Mouse (Mus musculus): Measurements from ENCODE around the gene Arhgap33. TPM values are rescaled to one million over a fixed set of nuclear protein-coding genes. Genes with fewer than 3 reads are reported as not detected.
"Not testable (repeated sequence)": the region's sequence is repeated elsewhere in the genome, so short reads cannot be mapped to it uniquely, and the experiment has no call there.

The Arhgap33 gene
- polyA plus RNA-seq, 1 experiment from 2014 or later: 110 TPM

DNA sequence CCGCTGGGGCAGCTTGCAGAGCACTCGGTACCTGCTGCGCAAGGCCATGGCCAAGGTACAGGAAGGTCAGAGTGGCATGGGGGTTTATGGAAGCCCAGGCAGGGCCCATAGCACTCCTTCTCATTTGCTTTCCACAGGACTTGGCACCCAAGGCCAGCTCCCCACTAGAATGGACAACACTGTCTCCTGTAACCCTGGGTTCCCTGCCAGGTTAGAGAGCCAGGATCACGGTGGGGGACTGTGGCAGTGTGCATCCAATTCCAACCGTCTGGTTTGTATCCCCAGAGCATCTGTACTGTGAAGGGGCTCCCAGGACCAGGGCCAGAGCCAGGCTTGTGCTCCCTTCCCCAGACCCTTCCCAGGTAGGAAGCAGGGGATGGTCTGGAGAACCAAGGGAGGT is 14.0 kb downstream of the Arhgap33 start:
- H3K4me1 ChIP-seq (ENCODE audit: control insufficient read depth, insufficient read depth, low read length): no peaks in the 10 kb centered on the region
- 80% methylated on average over 5 of the region's 5 CpGs for WGBS
- H3K9ac ChIP-seq (replicated peaks; ENCODE audit: low read depth, low read length): no peak overlapping the region
- peaks cover 32% of the 10 kb centered on the region for H3K36me3 ChIP-seq (ENCODE audit: control insufficient read depth, insufficient read depth, low read length)
- ATAC-seq (ENCODE audit: low read depth): peak; percentile 10; the same call in 1 of the 2 replicates
- no peak overlapping the region for H3K27ac ChIP-seq (ENCODE audit: low read depth, low read length)
- H3K27me3 ChIP-seq (ENCODE audit: control insufficient read depth, insufficient read depth, low read length): no peaks in the 10 kb centered on the region
- H3K9me3 ChIP-seq (ENCODE audit: control insufficient read depth, low read length): no peaks in the 10 kb centered on the region
- H3K4me2 ChIP-seq (ENCODE audit: low read depth, low read length): no peak overlapping the region
- H3K4me3 ChIP-seq (ENCODE audit: low read depth, low read length): no peak overlapping the region

DNA sequence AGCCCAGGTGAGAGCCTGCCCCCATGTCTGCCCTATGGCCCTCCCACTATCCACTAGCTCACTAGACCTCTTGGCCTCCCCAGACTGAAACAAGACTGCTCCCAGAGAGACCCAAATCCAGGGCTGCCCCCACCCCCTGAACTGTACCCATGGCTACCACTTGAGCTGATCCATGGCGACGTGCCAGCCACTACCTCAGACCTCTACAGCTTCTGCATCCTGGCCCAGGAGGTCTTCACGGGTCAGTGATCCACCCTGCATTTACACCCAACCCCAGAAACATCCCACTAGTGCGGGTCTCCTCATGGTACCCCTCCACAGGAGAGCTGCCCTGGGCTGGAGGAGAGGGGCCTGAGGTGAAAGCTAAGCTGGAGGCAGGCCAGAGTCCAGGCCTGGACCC is 14.5 kb downstream of the Arhgap33 start:
- Histone ChIP-seq H3K4me2 (ENCODE audit: low read depth, low read length) (no peak overlapping the region), H3K9ac (replicated peaks; ENCODE audit: low read depth, low read length) (no peak overlapping the region), H3K27me3 (ENCODE audit: control insufficient read depth, insufficient read depth, low read length) (no peaks in the 10 kb centered on the region), H3K36me3 (ENCODE audit: control insufficient read depth, insufficient read depth, low read length) (peaks cover 28% of the 10 kb centered on the region), H3K4me1 (ENCODE audit: control insufficient read depth, insufficient read depth, low read length) (no peaks in the 10 kb centered on the region), H3K9me3 (ENCODE audit: control insufficient read depth, low read length) (no peaks in the 10 kb centered on the region), H3K27ac (ENCODE audit: low read depth, low read length) (no peak overlapping the region), H3K4me3 (ENCODE audit: low read depth, low read length) (no peak overlapping the region)
- ATAC-seq (ENCODE audit: low read depth): 0 out of 2 replicates have a peak, but pooled peaks have one; percentile 15
- WGBS: 76% methylated on average over 4 of the region's 4 CpGs

DNA sequence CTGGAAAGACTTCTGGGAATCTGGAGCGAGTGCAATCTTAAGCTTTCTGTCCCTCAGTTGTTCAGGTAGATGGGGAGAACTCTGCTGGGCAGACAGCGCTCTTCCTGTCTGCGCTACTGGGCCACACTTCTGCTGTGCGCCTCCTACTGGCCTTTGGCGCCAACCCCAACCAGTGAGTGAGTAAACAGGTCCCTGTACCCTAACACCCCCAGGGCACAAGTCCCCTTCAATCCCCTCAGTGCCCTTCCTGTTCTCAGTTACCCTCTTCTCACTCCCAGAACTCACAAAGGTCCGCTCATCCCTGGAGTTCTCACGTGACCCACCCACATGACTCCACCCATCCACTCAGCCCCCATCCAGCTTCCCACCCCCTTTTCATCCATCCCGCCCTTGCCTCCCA is 16.5 kb downstream of the Arhgap33 start:
- H3K27me3 ChIP-seq (ENCODE audit: control insufficient read depth, insufficient read depth, low read length): no peaks in the 10 kb centered on the region
- no peak overlapping the region for H3K27ac ChIP-seq (ENCODE audit: low read depth, low read length)
- H3K4me3 ChIP-seq (ENCODE audit: low read depth, low read length): no peak overlapping the region
- H3K4me1 ChIP-seq (ENCODE audit: control insufficient read depth, insufficient read depth, low read length): no peaks in the 10 kb centered on the region
- H3K36me3 ChIP-seq (ENCODE audit: control insufficient read depth, insufficient read depth, low read length): peaks cover 9% of the 10 kb centered on the region
- no peak overlapping the region for H3K9ac ChIP-seq (replicated peaks; ENCODE audit: low read depth, low read length)
- no peak overlapping the region for H3K4me2 ChIP-seq (ENCODE audit: low read depth, low read length)
- H3K9me3 ChIP-seq (ENCODE audit: control insufficient read depth, low read length): no peaks in the 10 kb centered on the region
- 42% methylated on average over 8 of the region's 8 CpGs for WGBS
- ATAC-seq (ENCODE audit: low read depth): no peak

DNA sequence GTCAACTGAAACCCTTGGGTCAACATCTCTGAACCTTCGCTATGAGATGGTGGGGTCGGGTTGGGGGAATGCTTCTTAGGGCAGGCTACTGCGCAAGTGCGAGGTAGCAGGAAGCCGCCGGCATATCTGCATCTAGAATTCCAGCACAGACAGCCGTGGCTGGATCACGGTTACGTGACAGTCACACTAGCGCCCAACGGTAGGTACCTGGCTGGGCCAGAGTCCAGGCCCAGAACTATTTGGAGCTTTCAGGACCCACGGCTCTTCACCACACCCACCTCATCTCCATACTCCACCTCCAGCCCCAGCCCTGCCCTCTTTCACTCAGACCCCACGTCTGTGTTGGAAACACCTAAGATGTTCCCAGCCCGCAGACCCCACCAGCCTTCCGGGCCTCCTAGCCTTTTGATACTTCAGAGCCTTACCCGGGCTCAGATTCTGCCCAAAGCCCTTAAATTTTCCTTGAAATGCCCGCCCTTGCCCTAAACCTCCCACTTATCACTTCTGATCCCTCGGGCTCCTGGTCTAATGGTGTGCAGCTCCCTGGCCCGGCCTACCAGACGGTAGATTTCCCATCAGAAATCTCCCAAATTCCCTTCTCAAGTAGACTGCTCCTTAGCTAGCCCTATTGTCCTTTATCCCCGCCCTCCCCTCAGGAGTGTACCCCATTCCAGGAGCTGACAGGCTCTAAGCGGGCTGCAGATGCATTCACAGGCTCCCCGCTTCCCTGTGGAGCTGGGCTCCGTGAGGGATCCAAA is 19.7 kb downstream of the Arhgap33 start:
- no peak overlapping the region for H3K27ac ChIP-seq (ENCODE audit: low read depth, low read length)
- H3K4me2 ChIP-seq (ENCODE audit: low read depth, low read length): no peak overlapping the region
- 64% methylated on average over 24 of the region's 24 CpGs for WGBS

DNA sequence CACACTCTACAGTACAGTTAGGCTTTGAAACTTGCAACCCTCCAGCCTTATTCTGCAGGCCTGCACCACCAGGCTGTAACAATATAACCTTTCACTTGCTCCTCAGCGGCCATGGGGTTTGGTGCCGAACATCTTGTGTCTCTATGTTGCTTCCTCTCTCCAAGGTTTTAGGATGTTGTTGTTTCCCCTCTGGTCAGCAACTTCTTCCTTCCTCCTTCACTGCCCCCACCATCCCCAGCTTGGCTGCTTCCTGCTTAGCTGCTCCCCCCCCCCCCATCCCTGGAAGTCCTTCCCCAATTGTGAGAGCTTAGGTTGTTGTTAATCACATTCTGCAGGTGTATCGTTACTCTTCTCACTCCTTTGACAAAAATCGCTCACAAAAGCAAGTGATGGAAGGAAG is 26.8 kb downstream of the Arhgap33 start:
- no peak overlapping the region for H3K27ac ChIP-seq (ENCODE audit: low read depth, low read length)
- H3K27me3 ChIP-seq (ENCODE audit: control insufficient read depth, insufficient read depth, low read length): no peaks in the 10 kb centered on the region
- ATAC-seq (ENCODE audit: low read depth): no peak
- no peak overlapping the region for H3K9ac ChIP-seq (replicated peaks; ENCODE audit: low read depth, low read length)
- no peaks in the 10 kb centered on the region for H3K4me1 ChIP-seq (ENCODE audit: control insufficient read depth, insufficient read depth, low read length)
- no peaks in the 10 kb centered on the region for H3K9me3 ChIP-seq (ENCODE audit: control insufficient read depth, low read length)
- no peaks in the 10 kb centered on the region for H3K36me3 ChIP-seq (ENCODE audit: control insufficient read depth, insufficient read depth, low read length)
- no peak overlapping the region for H3K4me3 ChIP-seq (ENCODE audit: low read depth, low read length)
- WGBS: 79% methylated on average over 4 of the region's 4 CpGs
- no peak overlapping the region for H3K4me2 ChIP-seq (ENCODE audit: low read depth, low read length)

More for the DNA sequence above, 19.7 kb downstream of the Arhgap33 start:
- H3K4me1 ChIP-seq (ENCODE audit: control insufficient read depth, insufficient read depth, low read length): no peaks in the 10 kb centered on the region
- H3K36me3 ChIP-seq (ENCODE audit: control insufficient read depth, insufficient read depth, low read length): no peaks in the 10 kb centered on the region
- no peak overlapping the region for H3K4me3 ChIP-seq (ENCODE audit: low read depth, low read length)
- no peak for ATAC-seq (ENCODE audit: low read depth)
- no peak overlapping the region for H3K9ac ChIP-seq (replicated peaks; ENCODE audit: low read depth, low read length)
- H3K9me3 ChIP-seq (ENCODE audit: control insufficient read depth, low read length): no peaks in the 10 kb centered on the region
- H3K27me3 ChIP-seq (ENCODE audit: control insufficient read depth, insufficient read depth, low read length): no peaks in the 10 kb centered on the region

DNA sequence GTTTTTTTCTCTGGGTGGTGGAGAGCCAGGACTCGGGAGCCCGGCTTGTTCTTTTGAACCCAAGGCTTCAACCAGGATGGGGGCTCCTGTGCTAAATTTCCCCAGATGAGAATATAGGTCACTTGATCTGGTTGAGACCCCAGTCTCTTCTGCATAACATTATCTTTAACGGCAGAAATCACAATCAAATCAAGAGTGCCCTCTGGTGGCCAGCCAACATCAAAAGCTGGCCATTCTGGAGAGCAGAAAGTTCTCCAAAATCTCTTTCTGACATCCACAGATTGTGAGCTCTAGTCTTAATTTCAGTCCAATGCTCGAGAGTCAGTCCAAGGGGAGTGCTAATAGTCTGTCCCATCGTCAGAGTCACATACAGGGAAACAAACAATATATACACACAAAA is 33.7 kb downstream of the Arhgap33 start:
- not testable (repeated sequence) for ATAC-seq (ENCODE audit: low read depth); H3K4me2 ChIP-seq (ENCODE audit: low read depth, low read length); H3K27ac ChIP-seq (ENCODE audit: low read depth, low read length); H3K9me3 ChIP-seq (ENCODE audit: control insufficient read depth, low read length); H3K4me3 ChIP-seq (ENCODE audit: low read depth, low read length); H3K4me1 ChIP-seq (ENCODE audit: control insufficient read depth, insufficient read depth, low read length); H3K9ac ChIP-seq (replicated peaks; ENCODE audit: low read depth, low read length); H3K36me3 ChIP-seq (ENCODE audit: control insufficient read depth, insufficient read depth, low read length); H3K27me3 ChIP-seq (ENCODE audit: control insufficient read depth, insufficient read depth, low read length)
- WGBS: 79% methylated on average over 5 of the region's 5 CpGs

DNA sequence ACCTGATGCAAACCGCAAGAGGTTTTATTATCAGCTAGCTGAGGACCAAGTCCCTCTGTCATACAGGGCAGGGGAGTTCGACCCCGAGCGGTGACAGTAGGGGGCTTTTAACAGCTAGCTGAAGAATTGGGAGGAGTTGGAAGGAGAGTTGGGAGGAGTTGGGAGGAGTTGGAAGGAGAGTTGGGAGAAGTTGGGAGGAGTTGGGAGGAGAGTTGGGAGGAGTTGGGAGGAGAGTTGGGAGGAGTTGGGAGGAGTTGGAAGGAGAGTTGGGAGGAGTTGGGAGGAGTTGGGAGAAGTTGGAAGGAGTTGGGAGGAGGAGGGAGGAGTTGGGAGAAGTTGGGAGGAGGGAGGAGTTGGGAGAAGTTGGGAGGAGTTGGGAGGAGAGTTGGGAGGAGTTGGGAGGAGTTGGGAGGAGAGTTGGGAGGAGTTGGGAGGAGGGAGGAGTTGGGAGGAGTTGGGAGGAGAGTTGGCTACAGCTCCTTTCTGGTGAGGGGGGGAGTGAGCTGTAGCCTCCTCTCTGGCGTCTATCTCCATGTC is 39.3 kb downstream of the Arhgap33 start:
- not testable (repeated sequence) for H3K9me3 ChIP-seq (ENCODE audit: control insufficient read depth, low read length); H3K36me3 ChIP-seq (ENCODE audit: control insufficient read depth, insufficient read depth, low read length); H3K4me1 ChIP-seq (ENCODE audit: control insufficient read depth, insufficient read depth, low read length); H3K4me3 ChIP-seq (ENCODE audit: low read depth, low read length); ATAC-seq (ENCODE audit: low read depth); H3K27me3 ChIP-seq (ENCODE audit: control insufficient read depth, insufficient read depth, low read length); H3K9ac ChIP-seq (replicated peaks; ENCODE audit: low read depth, low read length); H3K4me2 ChIP-seq (ENCODE audit: low read depth, low read length); H3K27ac ChIP-seq (ENCODE audit: low read depth, low read length)
- 54% methylated on average over 5 of the region's 5 CpGs for WGBS

DNA sequence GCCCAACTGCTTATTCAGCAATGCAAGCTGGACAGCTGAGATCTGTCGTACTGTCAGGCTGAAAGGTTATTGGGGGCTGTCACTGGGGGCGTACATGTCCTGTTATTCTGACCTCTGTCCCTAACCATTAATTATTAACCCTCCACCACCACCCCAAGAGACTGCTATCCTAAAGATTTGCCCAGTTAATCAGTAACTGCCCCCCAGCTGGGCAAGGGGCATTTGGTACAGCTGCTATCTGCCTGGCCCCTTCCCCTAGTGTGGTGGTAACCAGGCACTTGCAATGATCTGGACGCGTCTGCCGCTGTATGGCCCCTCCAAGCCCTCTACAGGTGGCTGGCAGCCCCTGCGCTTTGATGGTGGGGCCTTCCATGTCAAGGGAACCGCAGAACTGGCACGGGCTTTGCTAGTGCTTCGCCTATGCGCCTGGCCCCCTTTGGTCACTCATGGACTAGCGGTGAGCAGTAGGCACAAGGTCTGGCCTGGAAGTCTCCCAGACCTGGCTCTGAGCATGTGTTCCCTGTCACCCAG is 41.4 kb downstream of the Arhgap33 start, which contains the start of gene Prodh2:
Gene Prodh2 (plus strand): TSS at position 222 of the 531 bp plus-strand sequence.
- H3K27me3 ChIP-seq (ENCODE audit: control insufficient read depth, insufficient read depth, low read length): no peaks in the 10 kb centered on the region
- no peak within 1 kb of the TSS for H3K4me2 ChIP-seq (ENCODE audit: low read depth, low read length)
- H3K4me3 ChIP-seq (ENCODE audit: low read depth, low read length): no peak within 1 kb of the TSS
- WGBS: 42% methylated on average over 11 of the region's 11 CpGs
- H3K9me3 ChIP-seq (ENCODE audit: control insufficient read depth, low read length): no peaks in the 10 kb centered on the region
- no peak for ATAC-seq (ENCODE audit: low read depth)
- H3K4me1 ChIP-seq (ENCODE audit: control insufficient read depth, insufficient read depth, low read length): no peaks in the 10 kb centered on the region
- H3K9ac ChIP-seq (replicated peaks; ENCODE audit: low read depth, low read length): no peak within 1 kb of the TSS
- H3K27ac ChIP-seq (ENCODE audit: low read depth, low read length): no peak within 1 kb of the TSS
- H3K36me3 ChIP-seq (ENCODE audit: control insufficient read depth, insufficient read depth, low read length): no peaks in the 10 kb centered on the region

DNA sequence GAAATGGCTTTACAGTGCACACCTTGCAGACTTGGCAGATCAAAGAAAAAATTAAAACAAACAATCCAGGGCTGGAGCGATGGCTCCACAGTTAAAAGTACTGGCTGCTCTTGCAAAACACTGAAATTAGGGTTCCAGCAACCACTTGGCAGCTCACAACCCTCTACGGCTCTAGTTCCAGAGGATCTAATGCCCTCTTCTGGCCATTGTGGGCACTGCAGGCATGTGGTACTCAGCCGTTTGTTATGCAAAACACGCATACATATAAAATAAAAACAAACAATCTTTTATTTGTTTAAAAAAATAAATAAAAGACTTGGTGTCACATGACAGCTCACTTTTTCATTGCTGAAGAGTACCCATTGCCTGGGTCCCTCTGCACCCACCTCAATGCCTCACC is 42.1 kb downstream of the Arhgap33 start:
- 14% methylated on average over 4 of the region's 4 CpGs for WGBS
- H3K27me3 ChIP-seq (ENCODE audit: control insufficient read depth, insufficient read depth, low read length): no peaks in the 10 kb centered on the region
- H3K4me3 ChIP-seq (ENCODE audit: low read depth, low read length): no peak overlapping the region
- ATAC-seq (ENCODE audit: low read depth): no peak
- no peak overlapping the region for H3K4me2 ChIP-seq (ENCODE audit: low read depth, low read length)
- H3K36me3 ChIP-seq (ENCODE audit: control insufficient read depth, insufficient read depth, low read length): no peaks in the 10 kb centered on the region
- no peaks in the 10 kb centered on the region for H3K9me3 ChIP-seq (ENCODE audit: control insufficient read depth, low read length)
- H3K4me1 ChIP-seq (ENCODE audit: control insufficient read depth, insufficient read depth, low read length): no peaks in the 10 kb centered on the region
- no peak overlapping the region for H3K9ac ChIP-seq (replicated peaks; ENCODE audit: low read depth, low read length)
- H3K27ac ChIP-seq (ENCODE audit: low read depth, low read length): no peak overlapping the region
